ENCODE assay signal across 9 mouse cellular contexts in genomic region chr10:123147180-123147579, GRCm38 (mm10). TPM values are rescaled to one million over a fixed set of nuclear protein-coding genes. Genes with fewer than 3 reads are reported as not detected.
DNase-seq lines count a peak whose midpoint lies in the region; ATAC-seq lines count a peak whose summit lies in the region.
"Had no signal": no experiment of that assay in that cellular context is flagged by ENCODE, and none has a peak within 500 bp of the region (broad histone marks: within the 10 kb centered on the region; RNA-seq: fewer than 3 reads in every experiment).

No protein-coding gene starts in this region.

- no peaks in the 10 kb centered on the region for H3K36me3 ChIP-seq in hindbrain, embryonic 11.5 days (ENCODE audit: control insufficient read depth, insufficient read depth, low read length)
- peaks cover 49% of the 10 kb centered on the region for H3K36me3 ChIP-seq in hindbrain, embryonic 10.5 days
- peaks cover 10% of the 10 kb centered on the region for H3K36me3 ChIP-seq in liver, embryonic 11.5 days (ENCODE audit: control insufficient read depth, insufficient read depth, low read length)

- no peak overlapping the region for H3K9ac ChIP-seq in hindbrain, embryonic 11.5 days (ENCODE audit: low read depth, low read length)
- no peak overlapping the region for H3K9ac ChIP-seq in liver, embryonic 11.5 days (ENCODE audit: low read depth, low read length)
- H3K9ac ChIP-seq: liver, embryonic 15.5 days had no signal

- no peaks in the 10 kb centered on the region for H3K27me3 ChIP-seq in hindbrain, embryonic 11.5 days (ENCODE audit: control insufficient read depth, insufficient read depth, low read length)
- no peaks in the 10 kb centered on the region for H3K27me3 ChIP-seq in hindbrain, embryonic 10.5 days (ENCODE audit: insufficient read depth, poor library complexity, severe bottlenecking)
- no peaks in the 10 kb centered on the region for H3K27me3 ChIP-seq in liver, embryonic 11.5 days (replicated peaks; ENCODE audit: control insufficient read depth, insufficient read depth, low read length)
- H3K27me3 ChIP-seq: liver, embryonic 15.5 days had no signal

- no peak overlapping the region for H3K4me2 ChIP-seq in hindbrain, embryonic 11.5 days (replicated peaks; ENCODE audit: low read depth, low read length)
- no peak overlapping the region for H3K4me2 ChIP-seq in liver, embryonic 11.5 days
- H3K4me2 ChIP-seq: liver, embryonic 15.5 days had no signal

- no peaks in the 10 kb centered on the region for H3K9me3 ChIP-seq in hindbrain, embryonic 11.5 days (ENCODE audit: control insufficient read depth, low read length)
- H3K9me3 ChIP-seq in hindbrain, embryonic 10.5 days, result no peaks in the 10 kb centered on the region
- H3K9me3 ChIP-seq in liver, embryonic 11.5 days (ENCODE audit: control insufficient read depth, low read length), result no peaks in the 10 kb centered on the region
- H3K9me3 ChIP-seq: liver, embryonic 15.5 days had no signal

- no peaks in the 10 kb centered on the region for H3K4me1 ChIP-seq in hindbrain, embryonic 11.5 days (replicated peaks; ENCODE audit: control insufficient read depth, insufficient read depth, low read length)
- no peaks in the 10 kb centered on the region for H3K4me1 ChIP-seq in hindbrain, embryonic 10.5 days (replicated peaks)
- H3K4me1 ChIP-seq in liver, embryonic 11.5 days (replicated peaks; ENCODE audit: control insufficient read depth, insufficient read depth, low read length), result no peaks in the 10 kb centered on the region
- H3K4me1 ChIP-seq: liver, embryonic 15.5 days had no signal

- ATAC-seq in hindbrain, embryonic 11.5 days (ENCODE audit: low FRiP score), result peak; percentile 68; the same call in 1 of the 2 replicates
- ATAC-seq in liver, embryonic 11.5 days (replicated peaks; ENCODE audit: low FRiP score), result no peak

- 64% methylated on average over 6 of the region's 6 CpGs for WGBS in hindbrain, embryonic 11.5 days
- 79% methylated on average over 6 of the region's 6 CpGs for WGBS in hindbrain, embryonic 10.5 days
- 68% methylated on average over 6 of the region's 6 CpGs for WGBS in liver, embryonic 11.5 days

- peak; percentile 36 for DNase-seq in hindbrain, embryonic 11.5 days (ENCODE audit: low spot score)
- no peak for DNase-seq in hindbrain, embryonic 10.5 days (ENCODE audit: low spot score)
- peak; percentile 58 for DNase-seq in Muller cell, postnatal 12 days (ENCODE audit: inconsistent ontology term)
- DNase-seq in gastrocnemius, adult 18-20 months (ENCODE audit: low spot score), result peak; percentile 83
- DNase-seq in hindlimb bud, embryonic 11.5 days (ENCODE audit: extremely low spot score, low read depth, low spot score), result peak; percentile 10
- DNase-seq in urinary bladder, postnatal 14 days (ENCODE audit: low spot score), result no peak
- DNase-seq in liver, embryonic 11.5 days (ENCODE audit: low spot score), result no peak
- DNase-seq in thymus, adult 18-20 months, result no peak

- no peak overlapping the region for H3K4me3 ChIP-seq in hindbrain, embryonic 11.5 days (ENCODE audit: low read depth, low read length)
- H3K4me3 ChIP-seq in hindbrain, embryonic 10.5 days, result no peak overlapping the region
- H3K4me3 ChIP-seq in liver, embryonic 11.5 days (ENCODE audit: low read depth, low read length), result no peak overlapping the region
- H3K4me3 ChIP-seq: liver, embryonic 15.5 days had no signal

- H3K27ac ChIP-seq in hindbrain, embryonic 11.5 days (ENCODE audit: low read depth, low read length), result no peak overlapping the region
- no peak overlapping the region for H3K27ac ChIP-seq in hindbrain, embryonic 10.5 days
- H3K27ac ChIP-seq in liver, embryonic 11.5 days (ENCODE audit: low read depth, low read length), result no peak overlapping the region
- H3K27ac ChIP-seq: liver, embryonic 15.5 days had no signal

RNA-seq across cellular contexts. Expression of gene Usp15, which starts 49.6 kb away (rescaled TPM):
- 70.6 and 79.9 TPM in 2 replicates for polyA plus RNA-seq in hindbrain, embryonic 11.5 days (2014; fragmentation: Nextera tagmentation; extraction: Ambion mirVana)
- polyA plus RNA-seq in hindbrain, embryonic 10.5 days (2016; fragmentation: Nextera tagmentation; extraction: Ambion mirVana), result 56.5 and 71.5 TPM in 2 replicates
- total RNA-seq in gastrocnemius, adult 18-20 months (2021), result 100 to 1,000 TPM; 172 to 179 TPM
- polyA plus RNA-seq in liver, embryonic 11.5 days (2014; fragmentation: Nextera tagmentation; extraction: Ambion mirVana), result 139 and 159 TPM in 2 replicates

Comparison
In these comparisons a context has a peak if more than half of its experiments do, and no peak if none do; other contexts are left out.
1. DNase-seq: peak in hindbrain, embryonic 11.5 days (single experiment), Muller cell, postnatal 12 days (single experiment), gastrocnemius, adult 18-20 months (single experiment) and hindlimb bud, embryonic 11.5 days (single experiment); none in hindbrain, embryonic 10.5 days (single experiment), urinary bladder, postnatal 14 days (single experiment), liver, embryonic 11.5 days (single experiment) and thymus, adult 18-20 months (0 of 2).